Mouse (Mus musculus) testis, postnatal 10 days (tissue): ENCODE measurements around the gene Riok2.

Source experiments
- DNase-seq: peaks from one replicate; pipeline ENCODE4 v3.0.0; 2021; ENCODE audit warnings: low spot score

Riok2 gene

DNA sequence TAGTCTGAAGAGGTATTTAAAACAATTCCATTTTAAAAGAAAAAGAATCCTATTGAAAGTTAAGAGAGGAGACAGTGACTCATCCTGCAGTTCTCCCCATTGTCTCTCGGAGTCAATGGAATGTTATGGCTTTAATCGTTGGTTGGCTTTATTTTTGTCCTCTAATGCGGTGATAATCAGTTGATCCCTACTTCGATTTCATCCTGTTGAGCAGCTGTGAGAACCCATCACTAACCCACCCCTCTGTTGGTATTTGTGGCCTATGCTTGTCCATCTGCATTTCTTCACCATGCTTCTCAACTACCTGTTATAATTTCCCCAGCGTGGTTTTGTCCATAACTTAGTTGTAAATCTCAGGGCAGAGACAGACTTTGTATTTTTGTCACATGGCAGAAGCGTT, 34.0 kb downstream of the Riok2 start:
- no peak for DNase-seq

DNA sequence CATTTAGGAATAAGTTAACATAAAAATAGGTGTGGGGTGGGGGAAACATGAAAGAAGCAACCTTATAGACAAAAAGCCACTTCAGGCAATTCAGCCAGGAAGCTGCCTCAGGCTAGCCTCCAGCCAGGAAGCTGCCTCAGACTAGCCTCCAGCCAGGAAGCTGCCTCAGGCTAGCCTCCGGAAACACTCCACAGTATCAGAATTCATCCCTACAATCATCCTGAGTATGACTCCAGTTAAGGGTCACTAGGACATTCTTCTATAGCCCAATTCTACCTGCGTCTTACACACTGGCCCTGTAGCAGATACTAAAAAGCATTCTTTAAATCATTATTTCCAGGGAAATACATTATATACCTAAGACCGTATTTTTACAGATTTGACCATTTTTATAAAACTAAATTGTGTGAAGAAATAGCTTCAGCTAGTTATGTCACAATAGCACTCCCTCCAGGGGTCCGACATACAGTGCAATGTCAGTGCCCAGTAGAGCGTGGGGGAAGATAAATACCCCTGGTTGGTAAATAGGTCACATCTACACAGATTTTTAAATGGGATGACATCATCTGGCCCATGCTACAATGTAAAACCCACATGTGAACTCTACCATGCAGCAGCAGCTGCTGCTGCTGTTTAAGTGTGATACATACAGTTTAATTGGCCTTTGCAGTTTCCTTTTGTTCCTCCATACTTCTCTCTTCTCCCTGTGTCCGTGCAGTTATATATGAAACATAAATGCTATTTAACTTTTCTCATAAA, 34.8 kb downstream of the Riok2 start:
- no peak for DNase-seq

GRCm38 (mm10) chr17:17409601-17410000, 35.5 kb downstream of the Riok2 start:
- no peak for DNase-seq

DNA sequence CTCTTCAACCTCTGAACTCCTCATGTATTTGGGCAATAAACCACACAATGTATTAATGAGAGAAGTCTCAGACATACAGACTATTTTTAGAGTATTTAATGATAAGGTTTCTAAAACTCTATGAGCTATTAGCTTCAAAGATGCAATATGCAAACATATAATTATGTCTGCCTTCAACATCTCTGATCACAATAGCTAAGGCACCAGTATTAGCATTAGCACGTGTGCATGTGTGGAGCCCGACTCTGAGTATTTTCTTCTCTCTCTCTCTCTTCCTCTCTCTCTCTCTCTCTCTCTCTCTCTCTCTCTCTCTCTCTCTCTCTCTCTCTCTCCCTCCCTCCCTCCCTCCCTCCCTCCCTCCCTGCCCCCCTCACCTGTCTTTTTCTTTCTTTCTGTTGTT, 37.3 kb downstream of the Riok2 start:
- no peak for DNase-seq

- no peak for DNase-seq
Observed at GRCm38 (mm10) chr17:17412176-17412575, 38.1 kb downstream of the Riok2 start.

GRCm38 (mm10) chr17:17414206-17414605, 40.1 kb downstream of the Riok2 start:
- DNase-seq: no peak

DNA sequence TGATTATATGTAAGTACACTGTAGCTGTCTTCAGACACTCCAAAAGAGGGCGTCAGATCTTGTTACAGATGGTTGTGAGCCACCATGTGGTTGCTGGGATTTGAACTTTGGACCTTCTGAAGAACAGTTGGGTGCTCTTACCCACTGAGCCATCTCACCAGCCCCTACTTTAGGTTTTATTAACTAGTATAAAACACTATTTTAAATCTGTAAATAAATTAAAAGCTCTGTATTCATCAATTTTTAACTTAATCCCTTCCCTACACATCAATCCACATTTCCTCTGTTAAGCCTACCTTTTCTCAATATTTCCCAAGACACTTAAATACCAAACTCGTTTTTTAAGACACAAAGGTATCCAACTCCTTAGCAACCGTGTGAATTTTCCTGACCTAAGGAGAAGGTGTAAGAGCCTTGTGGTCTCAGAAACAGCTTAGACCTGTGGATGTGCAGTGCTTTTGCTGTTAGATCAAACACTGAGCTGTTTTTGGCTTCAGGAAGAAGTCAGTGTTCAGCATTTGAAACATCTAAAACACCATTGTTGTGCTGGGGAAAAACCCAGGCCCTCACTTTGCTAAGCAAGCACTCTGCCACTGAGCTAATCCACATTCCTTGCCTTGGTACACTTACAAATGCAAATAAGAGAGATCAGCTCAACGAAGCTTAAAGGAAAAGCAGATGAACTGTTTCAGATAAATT, 50.6 kb downstream of the Riok2 start:
- no peak for DNase-seq

- no peak for DNase-seq
Observed at GRCm38 (mm10) chr17:17425308-17425813, 51.3 kb downstream of the Riok2 start.

DNA sequence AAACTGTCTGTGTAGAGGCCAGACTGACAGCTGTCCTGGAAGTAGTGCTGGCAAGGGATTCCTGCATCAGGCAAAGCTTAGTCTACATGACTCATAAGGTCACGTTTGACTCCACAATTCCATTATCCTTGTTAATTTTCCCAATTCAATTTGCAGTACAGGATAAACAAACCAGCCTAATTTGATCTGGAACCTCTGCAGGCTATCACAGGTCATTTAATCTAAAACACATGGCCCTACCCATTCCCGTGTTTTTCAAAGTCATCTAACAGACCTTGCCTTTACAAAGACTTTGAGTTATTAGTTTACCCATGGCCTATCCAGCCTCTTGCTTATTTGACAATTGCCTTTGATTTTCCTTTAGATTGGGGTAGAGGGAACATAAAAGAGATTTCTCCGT, 51.8 kb downstream of the Riok2 start:
- DNase-seq: no peak

DNA sequence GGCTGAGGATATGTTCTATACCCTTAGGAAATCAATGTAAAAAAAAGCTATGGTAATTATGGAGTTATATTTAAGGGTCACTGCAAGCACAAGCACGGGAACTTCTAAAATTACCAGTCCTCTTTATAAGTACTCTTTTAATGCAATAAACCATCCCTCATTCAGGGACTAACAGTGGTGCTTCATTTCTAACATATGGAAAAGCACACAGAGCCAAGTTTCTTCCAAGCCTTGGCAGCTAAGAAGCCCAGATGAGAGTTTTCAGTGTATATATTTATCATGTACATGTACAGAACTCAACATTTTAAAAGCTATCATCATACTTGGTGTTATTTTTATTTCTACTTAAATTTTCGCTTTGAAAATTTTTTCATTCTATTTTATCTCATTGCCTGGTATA, 54.8 kb downstream of the Riok2 start:
- DNase-seq: no peak

DNA sequence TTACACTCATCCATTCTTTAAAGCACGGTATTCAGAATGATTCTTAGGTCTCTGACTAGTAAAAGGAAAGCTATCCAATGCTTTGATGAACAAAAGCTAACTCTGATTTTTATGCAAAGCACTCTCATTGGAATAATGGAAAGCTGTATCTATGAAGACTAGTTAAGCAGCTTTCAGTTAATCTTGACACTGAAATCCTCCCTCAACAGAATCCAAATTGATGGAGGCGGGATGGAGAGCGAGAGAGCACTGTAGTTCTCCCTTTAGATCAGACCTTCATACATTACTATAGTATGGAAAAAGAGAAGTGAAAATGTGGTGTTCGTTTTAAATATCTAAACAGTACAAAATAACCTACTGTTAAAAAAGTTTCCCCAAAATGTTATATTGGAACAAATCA, 59.6 kb downstream of the Riok2 start:
- no peak for DNase-seq

- no peak for DNase-seq
Observed at GRCm38 (mm10) chr17:17438576-17439191, 64.6 kb downstream of the Riok2 start.

DNA sequence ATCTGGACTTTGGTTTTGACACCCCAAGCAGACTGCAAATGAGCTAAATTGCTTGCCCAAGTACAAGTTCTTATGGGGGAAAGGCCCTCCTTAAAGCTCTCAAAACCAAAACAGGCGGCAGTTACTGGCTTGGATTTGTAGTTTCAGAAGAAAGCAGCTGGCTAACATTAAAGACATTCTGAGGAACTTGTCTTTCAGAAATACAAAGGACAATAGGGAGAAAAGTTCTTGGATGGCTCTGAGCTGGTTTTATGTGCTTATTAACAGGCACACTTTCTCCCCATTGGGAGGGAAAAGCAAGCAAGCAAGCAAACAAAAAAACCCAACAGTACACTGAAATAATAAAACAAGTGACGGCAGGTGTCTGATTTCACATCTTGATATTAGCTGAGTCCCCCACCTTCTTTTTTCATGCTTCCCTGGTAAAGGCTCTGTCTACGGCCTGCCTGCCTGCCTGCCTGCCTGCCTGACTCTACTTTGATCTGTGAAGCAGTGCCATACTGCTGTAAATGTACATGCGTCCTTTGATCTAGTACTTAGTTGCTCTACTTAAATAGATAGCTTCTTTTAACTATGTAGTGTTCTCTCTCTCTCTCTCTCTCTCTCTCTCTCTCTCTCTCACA, 67.9 kb downstream of the Riok2 start:
- DNase-seq: no peak

DNA sequence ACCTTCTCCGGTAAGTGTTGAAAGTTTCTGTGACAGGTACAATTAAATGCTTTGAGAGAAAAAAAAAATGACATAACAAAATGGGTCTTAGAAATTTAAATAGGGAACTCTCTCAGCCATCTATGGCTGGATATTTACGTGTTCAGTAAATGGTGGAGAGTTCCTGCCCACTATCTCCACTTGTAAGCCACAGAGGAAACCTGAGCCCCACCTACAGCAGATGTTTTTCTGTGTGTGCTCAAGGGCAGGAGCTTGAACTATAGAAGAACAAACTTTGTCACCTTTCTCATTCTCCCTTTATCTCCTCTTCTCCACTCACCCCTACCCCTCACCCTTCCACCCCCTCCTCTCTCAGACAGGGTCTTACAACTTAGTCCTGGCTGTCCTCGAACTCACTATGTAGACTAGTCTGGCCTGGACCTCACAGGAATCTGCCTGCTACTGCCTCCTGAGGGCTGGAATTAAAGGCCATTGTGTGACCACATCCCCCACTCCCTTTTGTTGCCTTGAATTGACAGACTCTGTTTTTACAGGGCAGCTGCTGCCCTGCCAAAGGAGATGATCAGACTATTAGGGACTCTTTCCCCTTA, 70.3 kb downstream of the Riok2 start:
- DNase-seq: no peak
